Mouse (Mus musculus) cerebellum, adult 2 months (tissue): ENCODE results near the gene Abhd14b.

Source experiments
- CTCF ChIP-seq: fragments of 200-500 bp; IDR thresholded peaks from 2 replicates; pipeline ENCODE4 v1.5.1; 2011; ENCODE audit warnings: low read depth, mild to moderate bottlenecking, control low read depth, low read length, moderate library complexity, borderline replicate concordance; ENCODE audit not compliant: insufficient read depth
- POLR2A ChIP-seq: fragments of 200-500 bp; IDR thresholded peaks from 2 replicates; pipeline ENCODE4 v1.6.1; 2011; ENCODE audit warnings: low read length, control low read depth, borderline replicate concordance; ENCODE audit not compliant: insufficient read depth

GRCm38 (mm10) chr9:106473753-106474105 lies 26.5 kb downstream of the Abhd14b start:
- TF ChIP-seq POLR2A (no peak), CTCF (no peak)
